Mouse (Mus musculus) c-Kit-positive CD71-positive TER-119-negative erythroid progenitor cells, embryonic 14.5 days (primary cell): ENCODE measurements around the gene Vmn1r68.

Experiments used
- DNase-seq: peaks from one replicate; pipeline ENCODE4 v3.0.0-alpha.2; 2013; ENCODE audit warnings: low read depth

The Vmn1r68 gene

DNA sequence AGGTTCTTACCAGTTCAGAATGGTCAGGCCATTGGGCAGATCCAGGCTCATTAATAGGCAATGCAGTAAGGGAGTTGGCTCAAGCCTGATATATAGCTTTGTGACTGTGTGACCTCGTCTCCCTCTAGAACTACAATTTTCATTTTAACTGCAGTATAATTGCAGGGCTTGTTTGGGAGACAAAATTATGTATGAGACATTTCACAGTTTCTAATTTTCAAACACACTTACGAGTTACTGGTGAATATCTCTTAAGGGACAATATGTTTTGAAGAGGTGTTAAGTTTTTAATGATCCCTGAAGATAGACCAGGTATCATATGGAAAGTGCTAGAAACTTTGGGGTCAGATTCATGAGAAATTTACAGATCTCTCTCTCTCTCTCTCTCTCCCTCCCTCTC lies at the start of gene Vmn1r68:
Vmn1r68 (minus strand) TSS at position 101 of the 400 bp plus-strand sequence.
- DNase-seq, result no peak

DNA sequence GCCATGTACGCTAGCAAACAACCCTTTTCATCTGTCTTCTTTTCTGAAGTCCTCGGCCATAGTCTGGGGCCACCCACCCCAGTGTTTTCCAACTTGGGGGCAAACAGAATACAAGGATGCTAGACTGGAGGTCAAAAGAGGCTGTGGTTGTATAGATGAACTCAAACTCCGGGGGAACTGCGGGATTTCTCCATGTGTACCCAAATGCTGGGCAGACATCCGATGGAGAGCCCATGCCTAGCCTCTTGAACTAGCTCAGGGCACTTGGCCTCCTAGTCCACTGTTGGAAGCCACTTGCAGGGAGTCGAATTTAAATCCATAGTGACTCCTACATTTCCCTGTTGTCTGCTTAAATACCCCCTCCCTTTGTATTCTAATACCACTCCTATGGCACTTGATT lies 62.7 kb downstream of the Vmn1r68 start:
- DNase-seq, result no peak

DNA sequence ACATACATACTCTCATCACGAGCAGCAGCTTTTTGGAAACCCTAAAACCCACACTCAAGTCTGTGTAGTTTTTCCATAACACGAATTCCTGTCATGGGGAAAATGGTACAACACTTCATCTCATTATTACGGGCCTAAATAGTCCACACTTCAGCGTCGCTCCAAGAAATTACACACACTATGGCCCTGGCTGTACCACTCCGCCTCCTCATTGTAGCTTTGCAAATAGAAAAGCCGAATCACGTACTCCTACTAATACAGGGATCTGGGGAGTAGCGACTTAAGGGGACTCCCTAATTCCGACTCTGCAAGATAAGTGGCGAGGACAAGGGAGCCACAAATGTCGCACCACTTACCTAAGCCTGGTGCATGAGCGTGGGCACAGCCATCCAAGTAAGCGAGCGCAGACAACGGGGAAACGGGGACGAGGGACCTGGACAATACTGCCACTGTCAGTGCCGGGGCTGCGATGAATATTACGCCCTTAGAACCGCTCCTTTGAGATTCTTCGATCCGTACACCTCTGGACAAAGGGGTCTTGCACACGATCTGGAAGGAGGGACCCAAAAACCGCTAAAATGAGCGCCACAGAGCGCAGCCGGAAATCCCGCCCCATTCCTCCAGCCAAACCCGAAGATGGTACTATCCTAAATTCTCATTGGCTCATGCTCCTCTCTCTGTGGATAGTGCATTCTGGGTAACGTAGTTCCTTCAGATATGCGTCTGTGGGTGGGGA lies 63.3 kb downstream of the Vmn1r68 start, which contains the start of gene Zik1:
Zik1 (minus strand) TSS at position 609 of the 736 bp plus-strand sequence.
- DNase-seq, result peak; percentile 67

DNA sequence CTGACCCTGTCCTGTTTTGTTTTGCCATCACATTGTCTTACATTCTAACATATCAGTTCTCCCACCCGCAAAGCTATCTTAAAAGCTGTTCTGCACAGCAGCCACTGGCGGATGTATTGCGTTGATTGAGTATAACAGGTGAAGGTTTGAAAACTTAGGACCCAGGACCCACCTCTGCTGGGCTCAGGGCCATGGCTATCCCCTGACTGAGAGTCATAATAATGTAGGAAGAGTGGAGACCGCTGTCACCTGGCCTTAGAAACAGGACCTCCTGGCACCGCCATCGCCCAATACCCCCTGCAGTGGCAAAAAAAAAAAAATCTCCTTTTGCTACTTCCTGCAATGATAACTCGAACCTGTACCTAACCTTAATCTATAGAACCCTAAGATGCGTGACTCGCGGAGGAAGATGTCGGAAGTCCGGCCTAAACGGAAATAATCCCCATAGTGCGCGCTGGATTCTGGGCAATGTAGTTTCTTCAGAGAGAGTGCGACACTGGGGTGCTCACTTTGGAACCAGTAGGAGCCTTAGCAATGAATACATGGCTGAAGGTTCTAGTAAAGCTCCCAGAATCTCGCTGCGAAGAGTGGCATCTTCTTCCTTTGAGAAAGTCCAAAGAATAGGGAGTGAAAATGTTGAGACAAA lies 77.6 kb downstream of the Vmn1r68 start:
- DNase-seq, result no peak

DNA sequence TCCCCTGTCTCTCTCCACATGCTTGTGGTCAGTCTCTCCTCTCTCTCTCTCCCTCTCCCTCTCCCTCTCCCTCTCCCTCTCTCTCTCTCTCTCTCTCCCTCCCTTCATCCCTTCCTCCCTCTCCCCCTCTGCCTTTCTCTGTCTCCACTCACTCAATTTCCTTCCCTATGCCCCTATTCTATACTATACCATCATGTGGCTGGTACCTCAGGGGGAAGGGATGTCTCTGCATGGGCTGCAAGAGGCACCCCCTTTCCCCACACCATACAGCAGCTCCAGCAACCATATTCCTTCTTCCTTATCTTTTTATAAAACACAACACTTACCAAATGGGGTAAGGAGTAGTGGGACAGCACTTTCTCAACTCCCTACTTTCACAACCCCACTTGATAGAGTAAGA lies 78.5 kb downstream of the Vmn1r68 start:
- DNase-seq, result no peak

DNA sequence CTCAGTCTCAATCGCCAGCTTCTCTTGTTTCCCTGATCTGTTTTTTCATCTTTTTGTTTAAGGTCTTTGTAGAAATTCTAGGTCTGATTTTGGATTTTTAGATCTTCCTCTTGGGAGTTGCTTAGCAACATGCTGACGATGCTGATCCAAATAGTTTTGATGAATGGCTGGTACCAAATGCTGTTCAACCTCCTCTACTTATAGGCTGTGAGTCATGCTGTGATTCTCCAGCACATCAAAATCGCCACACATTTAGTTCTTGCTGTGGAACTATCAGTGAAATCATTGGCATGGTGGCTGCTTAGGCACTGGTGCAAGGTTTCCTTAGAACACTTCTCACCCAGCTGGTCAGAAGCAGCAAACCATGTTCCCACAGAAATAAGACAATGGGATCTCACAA lies 100.1 kb downstream of the Vmn1r68 start:
- DNase-seq, result no peak
